Mouse (Mus musculus): ENCODE measurements at regions not wholly inside any gene's neighbourhood (a gene's known extent, or its start where the extent isn't known, plus 50 kb on each side); places are given as distances from the start of the nearest gene placed in this dataset.
A peak's percentile ranks its signal among the peaks of the same experiment; 100 is the strongest.

GRCm38 (mm10) chr2:73041475-73041874 lies 55.0 kb upstream of the Gm11084 start:
- DNase-seq (ENCODE audit: low read depth): peak; percentile 25

GRCm38 (mm10) chr2:73040031-73040430 lies 53.5 kb upstream of the Gm11084 start:
- DNase-seq (ENCODE audit: low read depth): no peak

DNA sequence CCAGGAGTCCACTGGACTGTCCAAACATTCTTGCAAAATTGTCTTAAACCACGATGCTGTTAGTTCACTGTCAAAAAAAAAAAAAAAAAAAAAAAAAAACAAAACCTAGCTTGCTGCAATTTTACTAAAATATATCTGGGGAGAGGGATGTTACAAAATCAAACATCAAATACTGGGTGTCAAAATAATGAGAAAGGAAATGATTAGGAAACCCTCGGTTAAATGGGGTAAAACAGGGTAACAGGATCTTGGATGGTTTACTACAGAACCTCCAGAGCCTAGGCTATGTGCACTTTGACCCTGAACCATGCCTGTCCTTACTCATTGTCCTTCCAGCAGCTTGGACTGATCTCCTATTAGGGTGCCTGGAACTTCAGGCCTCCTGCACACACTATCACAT lies 52.8 kb upstream of the Gm11084 start:
- DNase-seq (ENCODE audit: low read depth): no peak

GRCm38 (mm10) chr2:73038290-73038732 lies 51.8 kb upstream of the Gm11084 start:
- DNase-seq (ENCODE audit: low read depth): no peak

- DNase-seq (ENCODE audit: low read depth): peak; percentile 67
These were observed 50.9 kb upstream of the Gm11084 start for GRCm38 (mm10) chr2:73037266-73038046.

Data from NIH3T3 (cell line).